Mouse (Mus musculus) liver, embryonic 14.5 days (tissue): Measurements from ENCODE around the gene Hipk4.

Source experiments
- CTCF ChIP-seq: IDR thresholded peaks from 2 replicates; pipeline ENCODE4 v1.5.1; 2016; ENCODE audit warnings: antibody characterized with exemption, low read depth, control low read depth
- EP300 ChIP-seq: IDR thresholded peaks from 2 replicates; pipeline ENCODE4 v1.6.1; 2016; ENCODE audit warnings: antibody characterized with exemption, low read depth

DNA sequence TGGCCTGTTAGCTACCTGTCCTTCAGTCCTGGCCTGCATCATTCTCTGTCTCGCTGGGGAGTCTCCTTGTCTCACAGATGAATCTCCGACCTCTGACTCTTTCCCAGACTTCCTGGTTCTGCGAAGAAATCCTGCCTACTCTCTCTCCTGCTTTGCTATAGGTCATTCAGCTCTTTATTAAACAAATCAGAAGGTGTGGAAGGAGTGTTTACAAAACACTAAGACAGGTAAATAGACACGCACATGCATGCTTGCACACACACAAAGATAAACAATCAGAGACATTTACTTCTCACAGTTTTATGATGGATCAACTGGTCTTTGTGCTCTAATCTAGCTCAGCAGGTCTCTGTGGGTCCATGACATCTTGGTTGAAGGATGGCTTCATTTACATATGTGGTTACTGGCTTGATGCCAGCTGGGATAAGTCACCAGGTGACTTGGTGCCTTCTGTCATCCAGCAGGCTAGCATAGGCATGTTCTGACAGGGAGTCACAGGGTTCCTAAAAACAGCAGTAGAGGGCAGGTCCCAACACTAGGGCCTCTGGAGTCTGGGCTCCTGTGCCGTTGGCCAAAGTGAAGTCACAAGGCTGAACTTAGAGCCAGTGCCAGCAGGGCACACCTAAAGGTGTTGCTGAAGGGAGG, 46.6 kb downstream of the Hipk4 start:
- TF ChIP-seq CTCF (no peak), EP300 (no peak)
